Mouse (Mus musculus) MEL (cell line): ENCODE measurements around the gene Lce1l. TPM values are rescaled to one million over a fixed set of nuclear protein-coding genes. Genes with fewer than 3 reads are reported as not detected.
"Not testable (repeated sequence)": the region's sequence is repeated elsewhere in the genome, so short reads cannot be mapped to it uniquely, and the experiment has no call there.

Source experiments
- DNase-seq: peaks from one replicate; pipeline ENCODE4 v3.0.0; 2011; ENCODE audit warnings: low read depth, low spot score
- H3K27ac ChIP-seq: 2 replicates; pipeline ENCODE4 v1.5.1; 2012; ENCODE audit warnings: low read depth, mild to moderate bottlenecking, control low read depth, low read length, moderate library complexity; ENCODE audit not compliant: control insufficient read depth
- H3K27me3 ChIP-seq, 2 experiments: fragments of 150-350 bp in 1 of 2; sonication (generic) in 1 of 2; 2 replicates each; pipeline ENCODE4 v1.6.1; 2012; ENCODE audit warnings: low read length in 2 of 2, mild to moderate bottlenecking in 2 of 2, improper control_type of control experiment in 1 of 2, moderate library complexity in 1 of 2; ENCODE audit not compliant: insufficient read depth in 2 of 2, control insufficient read depth in 1 of 2
- H3K36me3 ChIP-seq, 2 experiments: 2 replicates each; pipeline ENCODE4 v1.6.1; 2012 to 2014; ENCODE audit warnings: low read length in 2 of 2, improper control_type of control experiment in 1 of 2, inconsistent platforms in 1 of 2, mild to moderate bottlenecking in 1 of 2; ENCODE audit not compliant: insufficient read depth in 2 of 2, control insufficient read depth in 1 of 2
- H3K4me1 ChIP-seq, 2 experiments: fragments of 150-350 bp in 1 of 2; sonication (generic) in 1 of 2; 2 replicates each; pipeline ENCODE4 v1.6.1; 2012; ENCODE audit warnings: low read length in 2 of 2, improper control_type of control experiment in 1 of 2, mild to moderate bottlenecking in 1 of 2; ENCODE audit not compliant: insufficient read depth in 2 of 2, control insufficient read depth in 1 of 2
- H3K4me3 ChIP-seq, 2 experiments: fragments of 150-350 bp in 1 of 2; sonication (generic) in 1 of 2; 2 replicates each; pipeline ENCODE4 v1.5.1; 2012; ENCODE audit warnings: low read depth in 2 of 2, low read length in 2 of 2, mild to moderate bottlenecking in 2 of 2, moderate library complexity in 2 of 2, control low read depth in 1 of 2, improper control_type of control experiment in 1 of 2; ENCODE audit not compliant: control insufficient read depth in 1 of 2, insufficient read depth in 1 of 2
- H3K79me2 ChIP-seq: 2 replicates; pipeline ENCODE4 v1.6.1; 2012; ENCODE audit warnings: mild to moderate bottlenecking, low read length, moderate library complexity; ENCODE audit not compliant: control insufficient read depth, poor library complexity, insufficient read depth
- H3K9ac ChIP-seq: 2 replicates; pipeline ENCODE4 v1.6.1; 2012; ENCODE audit warnings: low read depth, mild to moderate bottlenecking, control low read depth, low read length, moderate library complexity; ENCODE audit not compliant: control insufficient read depth, poor library complexity, severe bottlenecking
- H3K9me3 ChIP-seq: fragments of 150-350 bp; sonication (generic); replicated peaks from 2 replicates; pipeline ENCODE4 v1.6.1; 2012; ENCODE audit warnings: mild to moderate bottlenecking, low read length, improper control_type of control experiment, moderate library complexity; ENCODE audit not compliant: insufficient read depth
- BHLHE40 ChIP-seq: IDR thresholded peaks from 2 replicates; pipeline ENCODE4 v1.6.1; 2012; ENCODE audit warnings: low read depth, mild to moderate bottlenecking, inconsistent platforms, low read length, improper control_type of control experiment, borderline replicate concordance
- E2F4 ChIP-seq: IDR thresholded peaks from 2 replicates; pipeline ENCODE4 v1.6.1; 2011; ENCODE audit warnings: low read depth, low read length, improper control_type of control experiment, borderline replicate concordance
- ETS1 ChIP-seq: IDR thresholded peaks from 2 replicates; pipeline ENCODE4 v1.6.1; 2012; ENCODE audit warnings: low read depth, mild to moderate bottlenecking, inconsistent platforms, low read length, improper control_type of control experiment, moderate library complexity
- MEF2A ChIP-seq: IDR thresholded peaks from 2 replicates; pipeline ENCODE4 v1.6.1; 2014; ENCODE audit warnings: low read depth, mild to moderate bottlenecking, inconsistent platforms, low read length, improper control_type of control experiment; ENCODE audit not compliant: poor library complexity, insufficient replicate concordance, severe bottlenecking; ENCODE audit errors: extremely low read depth
- MXI1 ChIP-seq: IDR thresholded peaks from 2 replicates; pipeline ENCODE4 v1.6.1; 2011; ENCODE audit warnings: mild to moderate bottlenecking, low read depth, low read length, improper control_type of control experiment
- MYB ChIP-seq: IDR thresholded peaks from 2 replicates; pipeline ENCODE4 v1.6.1; 2011; ENCODE audit warnings: mild to moderate bottlenecking, low read depth, low read length, improper control_type of control experiment
- MYC ChIP-seq: IDR thresholded peaks from 2 replicates; pipeline ENCODE4 v1.6.1; 2011; ENCODE audit warnings: low read depth, mild to moderate bottlenecking, low read length, improper control_type of control experiment, moderate library complexity
- NRF1 ChIP-seq: IDR thresholded peaks from 2 replicates; pipeline ENCODE4 v1.6.1; 2014; ENCODE audit warnings: low read depth, mild to moderate bottlenecking, inconsistent platforms, low read length, improper control_type of control experiment, moderate library complexity; ENCODE audit not compliant: poor library complexity, insufficient read depth, severe bottlenecking
- POLR2A ChIP-seq, 2 experiments: IDR thresholded peaks; 2 replicates each; pipeline ENCODE4 v1.6.1; 2011 to 2012; ENCODE audit warnings: low read length in 2 of 2, mild to moderate bottlenecking in 2 of 2, control low read depth in 1 of 2, improper control_type of control experiment in 1 of 2, low read depth in 1 of 2, moderate library complexity in 1 of 2; ENCODE audit not compliant: control insufficient read depth in 1 of 2, insufficient read depth in 1 of 2, poor library complexity in 1 of 2
- SIN3A ChIP-seq: IDR thresholded peaks from 2 replicates; pipeline ENCODE4 v1.6.1; 2012; ENCODE audit warnings: low read length, improper control_type of control experiment, inconsistent platforms
- TCF12 ChIP-seq: IDR thresholded peaks from 2 replicates; pipeline ENCODE4 v1.6.1; 2014; ENCODE audit warnings: low read depth, mild to moderate bottlenecking, inconsistent platforms, low read length, improper control_type of control experiment, moderate library complexity
- UBTF ChIP-seq: IDR thresholded peaks from 2 replicates; pipeline ENCODE4 v1.6.1; 2012; ENCODE audit warnings: low read depth, mild to moderate bottlenecking, inconsistent platforms, low read length, improper control_type of control experiment, moderate library complexity, borderline replicate concordance; ENCODE audit not compliant: insufficient read depth
- USF1 ChIP-seq: IDR thresholded peaks from 2 replicates; pipeline ENCODE4 v1.6.1; 2014; ENCODE audit warnings: low read depth, mild to moderate bottlenecking, inconsistent platforms, low read length, improper control_type of control experiment, moderate library complexity
- ZC3H11A ChIP-seq: IDR thresholded peaks from 2 replicates; pipeline ENCODE4 v1.6.1; 2012; ENCODE audit warnings: low read depth, mild to moderate bottlenecking, inconsistent platforms, low read length, improper control_type of control experiment
- ZKSCAN1 ChIP-seq: IDR thresholded peaks from 2 replicates; pipeline ENCODE4 v1.6.1; 2012; ENCODE audit warnings: low read depth, mild to moderate bottlenecking, inconsistent platforms, low read length, improper control_type of control experiment, moderate library complexity
- ZMIZ1 ChIP-seq: IDR thresholded peaks from 2 replicates; pipeline ENCODE4 v1.6.1; 2012; ENCODE audit warnings: low read depth, mild to moderate bottlenecking, inconsistent platforms, low read length, improper control_type of control experiment, moderate library complexity
- ZNF384 ChIP-seq: IDR thresholded peaks from 2 replicates; pipeline ENCODE4 v1.6.1; 2012; ENCODE audit warnings: low read depth, mild to moderate bottlenecking, inconsistent platforms, low read length, improper control_type of control experiment
- polyA plus RNA-seq, 2 experiments: library from polyadenylated mRNA; stranded (reverse) in 1 of 2; unstranded in 1 of 2; fragments of >175 nt in 1 of 2; fragments of >200 nt in 1 of 2; gene quantifications; 2 replicates each; pipeline versions ENCODE4 v1.2.1 to v1.2.4; 2012; ENCODE audit warnings: low replicate concordance in 2 of 2, low read depth in 1 of 2; ENCODE audit not compliant: insufficient read length in 2 of 2, insufficient read depth in 1 of 2, missing spikeins in 1 of 2
- total RNA-seq: library from RNA; depleted of rRNA; stranded (reverse); fragments of 300-350 nt; gene quantifications from 2 replicates; pipeline ENCODE4 v1.2.3, GENCODE M21; 2012

Gene Lce1l
- total and polyA plus RNA-seq, 3 experiments = not detected

DNA sequence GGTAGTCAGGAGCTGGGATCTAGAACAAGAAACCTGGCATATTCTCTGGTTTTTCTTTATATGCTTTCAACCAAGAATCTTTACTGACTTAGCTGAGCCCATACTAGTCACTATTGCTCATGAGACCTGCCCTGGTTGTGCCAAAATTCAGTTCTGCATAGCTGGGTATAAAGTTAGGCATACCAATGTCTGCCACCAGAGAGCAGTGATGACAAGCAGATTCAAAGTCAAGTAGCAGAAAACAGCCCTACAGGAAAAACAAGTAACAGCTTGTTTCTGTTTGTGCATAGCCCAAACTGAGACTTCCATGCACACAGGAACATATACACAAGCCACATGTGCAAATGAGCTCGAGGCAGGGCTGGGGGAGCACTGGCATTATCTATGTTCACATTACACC is 25.3 kb downstream of the Lce1l start:
- Histone ChIP-seq H3K4me3 (no peak overlapping the region), H3K79me2 (no peaks in the 10 kb centered on the region), H3K4me1 (no peaks in the 10 kb centered on the region), H3K9me3 (no peaks in the 10 kb centered on the region), H3K36me3 (no peaks in the 10 kb centered on the region), H3K27me3 (no peaks in the 10 kb centered on the region), H3K27ac (no peak overlapping the region), H3K9ac (no peak overlapping the region)
- TF ChIP-seq MYB (no peak), TCF12 (no peak), USF1 (no peak), ZMIZ1 (no peak), POLR2A (IDR thresholded peaks at IDR 0.05; ENCODE audit: control insufficient read depth in 1 of 2, insufficient read depth in 1 of 2, low read depth in 1 of 2, low read length in 2 of 2, poor library complexity in 1 of 2) (no peak), MXI1 (no peak), ZC3H11A (no peak), BHLHE40 (no peak), UBTF (no peak), ETS1 (no peak), MEF2A (no peak), SIN3A (no peak)
- no peak for DNase-seq

GRCm38 (mm10) chr3:92816036-92816435 is 35.0 kb downstream of the Lce1l start:
- H3K36me3 ChIP-seq, H3K4me1 ChIP-seq, DNase-seq, H3K27ac ChIP-seq, H3K9me3 ChIP-seq, H3K9ac ChIP-seq, H3K27me3 ChIP-seq, H3K79me2 ChIP-seq, H3K4me3 ChIP-seq: not testable (repeated sequence)

DNA sequence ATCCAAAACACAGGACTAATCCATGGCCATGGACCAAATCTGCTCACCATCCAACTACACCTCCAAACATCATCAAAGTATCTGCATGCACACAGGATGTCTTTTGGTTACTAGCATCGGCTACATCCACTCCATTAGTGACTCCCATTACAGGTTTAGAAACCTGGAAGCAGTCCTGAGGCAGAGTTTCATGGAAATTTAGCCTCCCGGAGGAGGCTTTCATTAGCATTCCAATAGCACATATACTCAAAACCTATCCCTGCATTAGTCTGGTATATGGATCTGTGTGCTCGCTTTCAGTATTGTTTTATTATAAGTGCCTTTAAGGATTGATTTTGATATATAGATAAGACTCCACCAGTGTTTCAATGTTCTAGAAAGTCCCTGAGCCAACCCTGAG is 35.5 kb downstream of the Lce1l start:
- no peak overlapping the region for H3K9ac ChIP-seq
- H3K27ac ChIP-seq = no peak overlapping the region
- H3K79me2 ChIP-seq = no peaks in the 10 kb centered on the region
- no peaks in the 10 kb centered on the region for H3K4me1 ChIP-seq
- TF ChIP-seq POLR2A (IDR thresholded peaks at IDR 0.05; ENCODE audit: control insufficient read depth in 1 of 2, insufficient read depth in 1 of 2, low read depth in 1 of 2, low read length in 2 of 2, poor library complexity in 1 of 2) = no peak
- no peak for TF ChIP-seq E2F4
- TF ChIP-seq MYC = no peak
- no peak for TF ChIP-seq ZNF384
- TF ChIP-seq ZKSCAN1 = no peak
- TF ChIP-seq NRF1 = no peak
- no peaks in the 10 kb centered on the region for H3K36me3 ChIP-seq
- H3K4me3 ChIP-seq = no peak overlapping the region
- no peaks in the 10 kb centered on the region for H3K27me3 ChIP-seq
- no peak for DNase-seq
- H3K9me3 ChIP-seq = no peaks in the 10 kb centered on the region
